Mouse (Mus musculus): Measurements from ENCODE around the gene Olfr172. TPM values are rescaled to one million over a fixed set of nuclear protein-coding genes. Genes with fewer than 3 reads are reported as not detected.

Olfr172 gene
- polyA plus RNA-seq, 1 experiment from 2014 or later, result not detected

Small RNAs within 50 kb of the gene (microRNA-seq; reads per million reads assigned to microRNA genes)
- not detected for gene Gm27564

Other genes starting within 250 kb of the Olfr172 start
- gene St3gal6, start 238.9 kb downstream of the Olfr172 start, polyA plus RNA-seq (2014; fragmentation: Nextera tagmentation; extraction: Ambion mirVana), result 8.3 and 8.5 TPM in 2 replicates
- not detected in 2 replicates for gene Gm813, start 146.2 kb downstream of the Olfr172 start, polyA plus RNA-seq (2014; fragmentation: Nextera tagmentation; extraction: Ambion mirVana)
- gene E330017A01Rik, start 124.4 kb downstream of the Olfr172 start, polyA plus RNA-seq (2014; fragmentation: Nextera tagmentation; extraction: Ambion mirVana), result not detected in 2 replicates
- gene Cpox, start 92.9 kb downstream of the Olfr172 start, polyA plus RNA-seq (2014; fragmentation: Nextera tagmentation; extraction: Ambion mirVana), result 11.7 and 13.3 TPM in 2 replicates
- 0.13 TPM in 1 of 2 replicates, not detected in the other for gene Gpr15, start 44.1 kb downstream of the Olfr172 start, polyA plus RNA-seq (2014; fragmentation: Nextera tagmentation; extraction: Ambion mirVana)
- gene Cldnd1, start 35.3 kb downstream of the Olfr172 start, polyA plus RNA-seq (2014; fragmentation: Nextera tagmentation; extraction: Ambion mirVana), result 134 and 151 TPM in 2 replicates
- not detected in 2 replicates for gene Olfr173, start 37.1 kb upstream of the Olfr172 start, polyA plus RNA-seq (2014; fragmentation: Nextera tagmentation; extraction: Ambion mirVana)
- gene Olfr175-ps1, start 63.6 kb upstream of the Olfr172 start, polyA plus RNA-seq (2014; fragmentation: Nextera tagmentation; extraction: Ambion mirVana), result not detected in 2 replicates
- not detected in 2 replicates for gene Olfr177, start 111.6 kb upstream of the Olfr172 start, polyA plus RNA-seq (2014; fragmentation: Nextera tagmentation; extraction: Ambion mirVana)
- gene Olfr178, start 128.9 kb upstream of the Olfr172 start, polyA plus RNA-seq (2014; fragmentation: Nextera tagmentation; extraction: Ambion mirVana), result not detected in 2 replicates
- not detected in 2 replicates for gene Olfr181, start 165.6 kb upstream of the Olfr172 start, polyA plus RNA-seq (2014; fragmentation: Nextera tagmentation; extraction: Ambion mirVana)
- not detected in 2 replicates for gene Olfr180, start 166.2 kb upstream of the Olfr172 start, polyA plus RNA-seq (2014; fragmentation: Nextera tagmentation; extraction: Ambion mirVana)
- not detected in 2 replicates for gene Olfr183, start 232.2 kb upstream of the Olfr172 start, polyA plus RNA-seq (2014; fragmentation: Nextera tagmentation; extraction: Ambion mirVana)